In the genomic region with DNA sequence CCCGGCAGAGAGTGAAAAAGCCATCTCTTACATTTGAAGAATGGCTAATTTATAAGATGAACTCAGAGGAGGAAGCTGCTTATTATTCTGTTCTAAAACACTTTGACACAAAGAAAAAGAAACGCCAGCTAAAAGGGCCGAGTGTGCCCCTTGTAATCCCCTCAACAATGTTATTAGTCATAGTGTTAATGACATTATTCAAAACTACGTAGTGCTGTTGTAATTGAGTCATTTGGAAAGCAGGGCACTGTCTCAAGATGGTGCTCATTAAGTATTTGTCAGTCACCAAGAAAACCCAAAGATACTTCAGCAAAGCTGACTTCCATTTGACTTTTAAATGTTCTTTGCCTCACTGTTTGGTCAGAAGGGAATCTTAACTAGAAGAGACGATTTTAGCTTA, we compare ENCODE assay signal across 27 mouse cellular contexts.
A peak's percentile ranks its signal among the peaks of the same experiment; 100 is the strongest.
DNase-seq lines count a peak whose midpoint lies in the region; ATAC-seq lines count a peak whose summit lies in the region.
"Had no signal": no experiment of that assay in that cellular context is flagged by ENCODE, and none has a peak within 500 bp of the region (broad histone marks: within the 10 kb centered on the region; RNA-seq: fewer than 3 reads in every experiment).

No protein-coding gene starts in this region.

- 10% methylated on average over 5 of the region's 5 CpGs for WGBS in forebrain, embryonic 14.5 days
- WGBS in forebrain, embryonic 10.5 days, result 33% methylated on average over 5 of the region's 5 CpGs
- WGBS in midbrain, embryonic 11.5 days, result 28% methylated on average over 5 of the region's 5 CpGs
- WGBS in midbrain, embryonic 10.5 days, result 37% methylated on average over 5 of the region's 5 CpGs
- 12% methylated on average over 5 of the region's 5 CpGs for WGBS in midbrain, embryonic 15.5 days
- 10% methylated on average over 5 of the region's 5 CpGs for WGBS in midbrain, embryonic 16.5 days

- H3K9me3 ChIP-seq in forebrain, embryonic 14.5 days (replicated peaks; ENCODE audit: control insufficient read depth, low read length), result no peaks in the 10 kb centered on the region
- no peaks in the 10 kb centered on the region for H3K9me3 ChIP-seq in forebrain, embryonic 10.5 days
- no peaks in the 10 kb centered on the region for H3K9me3 ChIP-seq in midbrain, embryonic 11.5 days (ENCODE audit: control insufficient read depth, low read length)
- H3K9me3 ChIP-seq in midbrain, embryonic 10.5 days (replicated peaks), result no peaks in the 10 kb centered on the region
- no peaks in the 10 kb centered on the region for H3K9me3 ChIP-seq in midbrain, embryonic 15.5 days
- H3K9me3 ChIP-seq in midbrain, embryonic 16.5 days (replicated peaks; ENCODE audit: control insufficient read depth, low read length, poor library complexity, severe bottlenecking), result no peaks in the 10 kb centered on the region
- H3K9me3 ChIP-seq: embryonic facial prominence, embryonic 12.5 days; embryonic facial prominence, embryonic 15.5 days; forebrain, embryonic 15.5 days; hindbrain, embryonic 10.5 days; hindbrain, embryonic 15.5 days had no signal

- peak; percentile 26 for DNase-seq in forebrain, embryonic 14.5 days (ENCODE audit: low spot score)
- DNase-seq in forebrain, embryonic 10.5 days (ENCODE audit: extremely low spot score, low spot score), result no peak
- DNase-seq in midbrain, embryonic 11.5 days (ENCODE audit: low spot score, missing footprints), result no peak
- DNase-seq in midbrain, embryonic 10.5 days (ENCODE audit: low spot score), result no peak
- DNase-seq: adrenal gland, postnatal 10 days; adrenal gland, postnatal 36 days; B cell, adult 2 months; cerebellum, adult 11 months; cerebellum, adult 2 months; cerebellum, adult 9-11 months; cerebellum, postnatal 25 days; gastrocnemius, adult 2 months; gastrocnemius, postnatal 14 days; heart, adult 11 months; heart, postnatal 36 days had no signal

- H3K9ac ChIP-seq in forebrain, embryonic 14.5 days (ENCODE audit: low read length), result no peak overlapping the region
- H3K9ac ChIP-seq in midbrain, embryonic 11.5 days (ENCODE audit: low read length), result no peak overlapping the region
- H3K9ac ChIP-seq in midbrain, embryonic 15.5 days, result no peak overlapping the region
- no peak overlapping the region for H3K9ac ChIP-seq in midbrain, embryonic 16.5 days (ENCODE audit: low read depth, low read length)
- H3K9ac ChIP-seq: embryonic facial prominence, embryonic 12.5 days; embryonic facial prominence, embryonic 15.5 days; forebrain, embryonic 15.5 days; hindbrain, embryonic 15.5 days had no signal

- peak; percentile 40; the same call in 1 of the 2 replicates for ATAC-seq in forebrain, embryonic 14.5 days
- 0 out of 2 replicates have a peak, but pooled peaks have one; percentile 58 for ATAC-seq in midbrain, embryonic 11.5 days (ENCODE audit: low FRiP score)
- 0 out of 2 replicates have a peak, but pooled peaks have one; percentile 48 for ATAC-seq in midbrain, embryonic 15.5 days (replicated peaks)
- no peak for ATAC-seq in midbrain, embryonic 16.5 days
- ATAC-seq: forebrain, embryonic 15.5 days; intestine, postnatal 0 days; Patski had no signal

- no peaks in the 10 kb centered on the region for H3K36me3 ChIP-seq in forebrain, embryonic 14.5 days (ENCODE audit: control insufficient read depth, insufficient read depth, low read length)
- no peaks in the 10 kb centered on the region for H3K36me3 ChIP-seq in forebrain, embryonic 10.5 days (replicated peaks)
- no peaks in the 10 kb centered on the region for H3K36me3 ChIP-seq in midbrain, embryonic 11.5 days (ENCODE audit: control insufficient read depth, insufficient read depth, low read length)
- H3K36me3 ChIP-seq in midbrain, embryonic 10.5 days, result no peaks in the 10 kb centered on the region
- no peaks in the 10 kb centered on the region for H3K36me3 ChIP-seq in midbrain, embryonic 15.5 days (replicated peaks)
- no peaks in the 10 kb centered on the region for H3K36me3 ChIP-seq in midbrain, embryonic 16.5 days (ENCODE audit: control insufficient read depth, insufficient read depth, low read length)
- H3K36me3 ChIP-seq: embryonic facial prominence, embryonic 12.5 days; embryonic facial prominence, embryonic 15.5 days; forebrain, embryonic 15.5 days; G1E; hindbrain, embryonic 10.5 days; hindbrain, embryonic 15.5 days had no signal

- H3K4me3 ChIP-seq in forebrain, embryonic 14.5 days (ENCODE audit: low read depth, low read length), result no peak overlapping the region
- no peak overlapping the region for H3K4me3 ChIP-seq in forebrain, embryonic 10.5 days
- no peak overlapping the region for H3K4me3 ChIP-seq in midbrain, embryonic 11.5 days (ENCODE audit: low read depth, low read length)
- H3K4me3 ChIP-seq in midbrain, embryonic 10.5 days, result no peak overlapping the region
- no peak overlapping the region for H3K4me3 ChIP-seq in midbrain, embryonic 15.5 days
- no peak overlapping the region for H3K4me3 ChIP-seq in midbrain, embryonic 16.5 days (ENCODE audit: low read depth, low read length)
- H3K4me3 ChIP-seq: embryonic facial prominence, embryonic 12.5 days; embryonic facial prominence, embryonic 15.5 days; forebrain, embryonic 15.5 days; gastrocnemius, adult 2 months; hindbrain, embryonic 10.5 days; hindbrain, embryonic 15.5 days had no signal

- no peak overlapping the region for H3K4me2 ChIP-seq in forebrain, embryonic 14.5 days (ENCODE audit: low read length)
- H3K4me2 ChIP-seq in midbrain, embryonic 11.5 days, result no peak overlapping the region
- no peak overlapping the region for H3K4me2 ChIP-seq in midbrain, embryonic 15.5 days
- no peak overlapping the region for H3K4me2 ChIP-seq in midbrain, embryonic 16.5 days (ENCODE audit: low read length)
- H3K4me2 ChIP-seq: embryonic facial prominence, embryonic 12.5 days; embryonic facial prominence, embryonic 15.5 days; forebrain, embryonic 15.5 days; heart, embryonic 11.5 days; hindbrain, embryonic 15.5 days had no signal

- no peak overlapping the region for H3K27ac ChIP-seq in forebrain, embryonic 14.5 days (ENCODE audit: low read depth, low read length)
- H3K27ac ChIP-seq in forebrain, embryonic 10.5 days, result no peak overlapping the region
- H3K27ac ChIP-seq in midbrain, embryonic 11.5 days (ENCODE audit: low read depth, low read length), result no peak overlapping the region
- no peak overlapping the region for H3K27ac ChIP-seq in midbrain, embryonic 10.5 days (replicated peaks)
- H3K27ac ChIP-seq in midbrain, embryonic 15.5 days, result no peak overlapping the region
- H3K27ac ChIP-seq in midbrain, embryonic 16.5 days (ENCODE audit: low read length), result no peak overlapping the region
- H3K27ac ChIP-seq: embryonic facial prominence, embryonic 12.5 days; embryonic facial prominence, embryonic 15.5 days; forebrain, embryonic 15.5 days; gastrocnemius, adult 2 months; hindbrain, embryonic 10.5 days; hindbrain, embryonic 15.5 days had no signal

- H3K27me3 ChIP-seq in forebrain, embryonic 14.5 days (replicated peaks; ENCODE audit: control insufficient read depth, insufficient read depth, low read length), result no peaks in the 10 kb centered on the region
- H3K27me3 ChIP-seq in forebrain, embryonic 10.5 days (ENCODE audit: poor library complexity, severe bottlenecking), result peaks cover 13% of the 10 kb centered on the region
- peaks cover 2% of the 10 kb centered on the region; the same call in 1 of the 2 replicates for H3K27me3 ChIP-seq in midbrain, embryonic 11.5 days (ENCODE audit: control insufficient read depth, insufficient read depth, low read length)
- H3K27me3 ChIP-seq in midbrain, embryonic 10.5 days (ENCODE audit: low read depth, poor library complexity, severe bottlenecking), result peaks cover 16% of the 10 kb centered on the region; the same call in 1 of the 2 replicates
- H3K27me3 ChIP-seq in midbrain, embryonic 15.5 days (replicated peaks), result no peaks in the 10 kb centered on the region
- no peaks in the 10 kb centered on the region for H3K27me3 ChIP-seq in midbrain, embryonic 16.5 days (ENCODE audit: control insufficient read depth, insufficient read depth, low read depth, low read length)
- H3K27me3 ChIP-seq: CH12.LX; embryonic facial prominence, embryonic 12.5 days; embryonic facial prominence, embryonic 15.5 days; forebrain, embryonic 15.5 days; hindbrain, embryonic 15.5 days; Patski had no signal

- H3K4me1 ChIP-seq in forebrain, embryonic 14.5 days (ENCODE audit: control insufficient read depth, insufficient read depth, low read length), result peaks cover 4% of the 10 kb centered on the region
- H3K4me1 ChIP-seq in forebrain, embryonic 10.5 days, result peaks cover 8% of the 10 kb centered on the region
- H3K4me1 ChIP-seq in midbrain, embryonic 11.5 days (ENCODE audit: control insufficient read depth, insufficient read depth, low read length), result peaks cover 13% of the 10 kb centered on the region; the same call in 1 of the 2 replicates
- peaks cover 19% of the 10 kb centered on the region for H3K4me1 ChIP-seq in midbrain, embryonic 10.5 days
- peaks cover 15% of the 10 kb centered on the region for H3K4me1 ChIP-seq in midbrain, embryonic 15.5 days
- peaks cover 16% of the 10 kb centered on the region for H3K4me1 ChIP-seq in midbrain, embryonic 16.5 days (ENCODE audit: control insufficient read depth, insufficient read depth, low read length)
- H3K4me1 ChIP-seq: embryonic facial prominence, embryonic 12.5 days; embryonic facial prominence, embryonic 15.5 days had no signal
